Mouse (Mus musculus): Measurements from ENCODE around the gene Coa3.

Coa3 gene

GRCm38 (mm10) chr11:101280837-101281236, 1.9 kb upstream of the Coa3 start:
- no peak for DNase-seq

DNA sequence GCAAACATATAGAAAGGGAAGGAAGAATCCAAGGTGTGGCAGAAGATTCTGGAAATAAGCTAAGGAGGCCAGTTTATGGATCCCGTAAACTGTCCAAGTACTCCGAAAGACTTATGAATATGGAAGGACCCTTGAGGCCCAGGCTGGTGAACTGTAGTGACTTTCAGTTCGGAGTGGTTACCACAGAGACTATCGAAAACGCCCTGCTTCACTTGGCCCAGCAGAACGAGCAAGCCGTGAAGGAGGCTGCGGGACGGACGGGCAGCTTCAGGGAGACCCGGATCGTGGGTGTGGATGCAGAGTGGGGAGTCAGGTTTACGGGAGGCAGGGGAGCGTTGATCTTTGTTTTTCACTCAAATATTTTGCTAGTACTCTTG, 267 bp upstream of the Coa3 start:
- no peak for DNase-seq

DNA sequence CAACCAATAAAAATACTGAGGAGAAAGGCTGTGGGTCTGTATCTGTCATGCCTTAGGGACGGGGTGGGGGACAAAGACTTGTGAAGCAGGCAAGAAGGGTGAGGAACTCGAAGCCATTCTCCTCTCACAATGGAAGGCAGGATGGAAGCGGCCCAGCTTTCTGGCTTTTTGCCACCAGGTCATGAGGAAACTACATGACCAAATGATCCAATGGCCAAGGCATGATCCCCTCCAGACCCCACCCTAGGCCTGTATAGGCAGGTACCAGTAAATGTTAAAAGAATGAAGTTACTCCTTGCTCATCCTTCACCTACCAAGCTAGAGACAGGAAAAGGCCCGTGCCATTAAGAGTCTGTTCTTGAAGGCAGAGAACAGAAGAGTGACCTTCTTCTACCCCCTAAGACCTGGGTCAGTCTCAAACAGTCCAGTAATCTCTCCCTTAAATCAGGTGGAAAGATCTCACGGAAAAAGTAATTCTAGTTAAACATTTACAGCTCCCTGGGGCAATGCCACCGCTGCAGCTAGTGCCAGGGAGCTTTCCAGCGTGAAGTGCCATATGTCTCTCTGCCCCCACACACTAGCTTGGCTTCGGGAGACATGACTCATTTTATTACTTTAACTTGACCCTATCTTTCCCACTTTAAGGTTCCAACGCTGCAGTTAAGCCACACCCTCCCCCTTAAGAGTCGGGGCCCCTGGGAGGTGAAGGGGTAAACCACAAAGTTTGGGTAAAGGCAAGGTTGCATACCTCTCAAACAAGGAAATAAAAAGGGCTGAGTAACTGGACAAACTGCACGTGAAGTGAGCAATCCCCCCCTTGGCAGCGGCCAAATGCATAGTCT, 1.3 kb downstream of the Coa3 start:
- DNase-seq = no peak

DNA sequence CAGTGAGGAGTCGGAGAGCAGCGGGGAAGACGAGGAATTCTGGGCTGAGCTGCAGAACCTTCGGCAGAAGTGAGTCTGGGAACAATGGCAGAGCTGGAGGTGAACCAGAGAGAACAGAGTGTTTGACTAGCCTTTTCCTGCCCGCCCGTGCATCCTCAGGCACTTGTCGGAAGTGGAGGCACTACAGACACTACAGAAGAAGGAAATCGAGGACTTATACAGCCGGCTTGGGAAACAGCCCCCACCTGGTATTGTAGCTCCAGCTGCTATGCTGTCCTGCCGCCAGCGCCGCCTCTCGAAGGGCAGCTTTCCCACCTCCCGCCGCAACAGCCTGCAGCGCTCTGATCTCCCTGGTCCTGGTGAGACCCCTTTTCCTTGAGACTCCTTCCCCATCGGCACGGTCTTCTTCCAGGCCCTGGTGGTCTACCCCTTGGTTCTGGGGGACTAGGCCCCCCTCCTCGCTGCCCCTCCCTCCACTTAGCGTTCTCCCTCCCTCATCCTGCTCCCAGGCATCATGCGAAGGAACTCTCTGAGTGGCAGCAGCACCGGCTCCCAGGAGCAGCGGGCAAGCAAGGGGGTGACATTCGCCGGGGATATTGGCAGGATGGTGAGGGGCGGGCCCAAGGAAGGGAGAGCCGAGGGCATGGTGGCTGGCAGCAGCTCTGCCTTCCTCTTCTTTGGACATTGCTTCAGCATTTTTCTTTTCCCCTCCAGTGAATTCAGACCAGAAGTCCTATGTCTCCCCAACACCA, 2.4 kb downstream of the Coa3 start:
- DNase-seq = no peak

DNA sequence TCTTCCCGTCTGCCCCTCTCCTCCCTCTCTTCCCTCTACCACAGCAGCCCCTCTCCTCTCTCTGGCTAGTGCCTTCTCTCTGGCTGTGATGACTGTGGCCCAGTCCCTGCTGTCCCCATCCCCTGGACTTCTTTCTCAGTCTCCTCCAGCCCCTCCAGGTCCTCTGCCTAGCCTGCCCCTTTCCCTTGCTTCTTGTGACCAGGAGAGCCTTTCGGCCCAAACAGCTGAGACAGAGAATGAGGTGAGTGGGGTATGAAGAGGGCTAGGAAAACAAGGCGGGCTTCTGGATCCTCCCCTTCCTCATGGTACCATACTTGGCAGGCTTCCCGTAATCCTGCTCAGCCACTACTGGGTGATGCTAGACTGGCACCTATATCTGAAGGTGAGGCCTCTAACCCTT, 3.6 kb downstream of the Coa3 start:
- no peak for DNase-seq

- DNase-seq = no peak
These were observed 6.5 kb downstream of the Coa3 start for GRCm38 (mm10) chr11:101272446-101272845.

GRCm38 (mm10) chr11:101269577-101270116, 9.3 kb downstream of the Coa3 start:
- DNase-seq = no peak

DNA sequence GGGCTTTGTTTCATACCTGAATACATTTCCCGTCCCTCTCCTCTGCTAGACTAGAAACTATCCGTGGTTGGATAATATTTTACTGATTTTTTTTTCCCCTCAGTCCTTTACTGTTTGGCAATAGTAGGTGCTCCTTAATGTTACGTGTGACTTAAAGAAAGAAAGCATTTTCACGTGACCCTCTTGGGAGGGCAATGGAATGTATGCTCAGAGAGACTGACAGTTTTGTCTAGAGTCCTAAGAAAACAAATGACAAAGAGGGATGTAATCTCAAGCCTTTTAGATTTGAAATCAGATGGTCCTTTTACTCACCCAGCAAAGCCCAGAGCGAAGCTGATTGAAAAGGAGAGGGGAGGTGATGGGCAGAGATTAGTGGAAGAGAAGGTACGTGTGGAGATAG, 13.0 kb downstream of the Coa3 start:
- DNase-seq = no peak

DNA sequence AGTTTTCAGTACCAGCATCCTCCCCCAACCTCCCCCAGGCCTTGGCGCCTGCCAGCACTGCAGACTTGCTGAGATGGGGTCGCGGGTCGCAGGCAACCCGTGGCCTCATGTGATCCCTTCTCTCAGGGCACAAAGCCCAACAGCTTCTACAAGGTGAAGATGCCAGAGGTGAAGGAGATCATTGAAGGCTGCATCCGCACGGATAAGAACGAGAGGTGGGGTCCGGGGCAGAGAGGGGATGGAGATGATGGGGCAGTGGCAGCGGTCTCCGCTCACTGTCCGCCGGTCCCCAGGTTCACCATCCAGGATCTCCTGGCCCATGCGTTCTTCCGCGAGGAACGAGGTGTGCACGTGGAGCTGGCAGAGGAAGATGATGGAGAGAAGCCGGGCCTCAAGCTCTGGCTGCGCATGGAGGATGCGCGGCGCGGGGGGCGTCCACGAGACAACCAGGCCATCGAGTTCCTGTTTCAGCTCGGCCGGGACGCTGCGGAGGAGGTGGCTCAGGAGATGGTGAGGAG, 13.9 kb downstream of the Coa3 start:
- no peak for DNase-seq

DNA sequence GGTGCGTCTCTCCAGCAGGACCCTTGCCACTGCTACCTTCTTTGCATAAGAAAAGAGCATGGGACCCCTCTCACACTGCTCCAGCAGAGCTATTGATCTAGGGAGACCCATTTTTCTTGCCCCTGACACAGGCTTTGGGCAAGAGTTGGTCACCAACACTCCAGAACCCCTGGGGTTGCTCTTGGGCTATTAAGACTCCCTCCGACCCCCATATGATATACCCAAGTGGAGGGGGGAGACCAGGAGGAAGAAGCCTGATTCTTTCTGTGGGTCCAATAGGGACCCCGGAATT, 15.0 kb downstream of the Coa3 start:
- DNase-seq = no peak

DNA sequence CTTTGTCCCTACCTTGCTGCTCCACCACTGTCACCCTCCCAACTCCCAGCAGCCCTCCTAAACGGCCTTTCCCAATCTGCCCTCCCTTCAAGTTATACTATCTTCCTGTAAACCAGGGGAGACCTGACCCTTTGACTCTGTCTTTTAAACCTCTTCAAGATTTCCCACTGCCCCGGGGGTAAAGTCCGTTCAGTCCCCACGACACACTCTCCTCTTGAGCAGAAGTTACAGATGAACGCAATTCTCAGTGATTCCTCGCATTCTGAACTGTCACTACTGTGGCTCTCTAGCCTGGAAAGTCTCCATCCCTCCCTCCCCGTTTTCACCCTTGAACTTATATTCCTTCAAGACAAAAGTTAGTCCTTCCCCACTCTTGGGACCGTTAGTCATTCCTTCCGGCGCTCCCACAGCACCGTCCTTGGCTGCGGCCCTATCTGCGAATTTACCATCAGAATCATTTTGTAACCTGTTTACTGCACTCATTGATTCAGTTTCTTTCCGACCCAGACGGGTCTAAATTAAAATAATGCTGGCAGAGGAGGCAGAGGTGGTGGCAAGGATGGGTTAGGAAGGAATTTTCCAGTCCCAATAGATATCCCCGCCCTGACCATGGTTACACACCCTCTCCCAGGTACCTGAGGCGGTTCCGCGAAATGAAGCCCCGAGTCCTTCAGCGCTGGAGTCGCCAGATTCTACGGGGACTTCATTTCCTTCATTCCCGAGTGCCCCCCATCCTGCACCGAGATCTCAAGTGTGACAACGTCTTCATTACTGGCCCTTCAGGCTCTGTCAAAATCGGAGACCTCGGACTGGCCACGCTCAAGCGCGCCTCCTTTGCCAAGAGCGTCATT, 15.6 kb downstream of the Coa3 start:
- no peak for DNase-seq

DNA sequence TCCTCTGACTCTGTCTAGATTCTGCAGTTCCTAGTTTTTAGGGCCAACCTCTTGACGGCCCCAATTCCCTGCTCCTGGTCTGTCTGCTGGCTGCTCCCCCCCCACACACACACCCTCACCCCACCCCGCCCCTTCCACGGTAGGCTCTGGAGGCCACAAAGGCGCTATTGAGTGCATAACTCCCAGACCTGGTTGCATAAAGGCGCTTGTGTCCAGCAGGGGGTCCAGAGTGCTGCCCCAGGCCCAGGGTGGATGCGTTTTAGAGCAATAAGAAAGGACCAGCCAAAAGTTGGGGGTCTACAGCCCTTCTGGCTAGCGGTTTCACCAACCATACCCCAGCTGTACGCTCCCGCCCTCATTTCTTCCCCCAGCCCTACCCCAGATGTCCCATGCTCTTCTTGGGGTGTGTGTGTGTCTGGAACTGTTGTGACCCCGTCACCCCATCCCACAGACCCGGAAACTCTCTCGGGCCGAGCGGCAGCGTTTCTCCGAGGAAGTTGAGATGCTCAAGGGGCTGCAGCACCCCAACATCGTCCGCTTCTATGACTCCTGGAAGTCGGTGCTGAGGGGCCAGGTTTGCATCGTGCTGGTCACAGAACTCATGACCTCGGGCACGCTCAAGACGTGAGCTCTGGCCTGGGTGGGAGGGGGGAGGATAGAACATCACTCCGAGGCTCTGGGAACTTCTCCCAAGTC, 16.5 kb downstream of the Coa3 start:
- DNase-seq = no peak

DNA sequence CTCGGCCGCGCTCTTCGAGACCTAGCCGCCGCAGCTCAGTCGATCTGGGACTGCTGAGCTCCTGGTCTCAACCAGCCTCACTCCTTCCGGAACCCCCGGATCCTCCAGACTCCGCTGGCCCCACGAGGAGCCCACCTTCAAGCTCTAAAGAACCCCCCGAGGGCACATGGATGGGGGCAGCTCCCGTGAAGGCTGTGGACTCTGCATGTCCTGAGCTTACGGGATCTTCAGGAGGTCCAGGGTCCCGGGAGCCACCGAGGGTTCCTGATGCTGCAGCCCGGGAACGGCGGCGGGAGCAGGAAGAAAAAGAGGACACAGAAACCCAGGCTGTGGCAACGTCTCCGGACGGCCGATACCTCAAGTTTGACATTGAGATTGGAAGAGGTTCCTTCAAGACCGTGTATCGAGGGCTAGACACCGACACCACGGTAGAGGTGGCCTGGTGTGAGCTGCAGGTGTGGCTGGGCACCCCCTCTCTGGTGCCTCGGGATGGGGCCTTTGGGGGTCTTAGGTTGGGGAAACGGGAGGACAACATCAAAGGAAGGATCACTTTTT, 18.0 kb downstream of the Coa3 start:
- no peak for DNase-seq

DNA sequence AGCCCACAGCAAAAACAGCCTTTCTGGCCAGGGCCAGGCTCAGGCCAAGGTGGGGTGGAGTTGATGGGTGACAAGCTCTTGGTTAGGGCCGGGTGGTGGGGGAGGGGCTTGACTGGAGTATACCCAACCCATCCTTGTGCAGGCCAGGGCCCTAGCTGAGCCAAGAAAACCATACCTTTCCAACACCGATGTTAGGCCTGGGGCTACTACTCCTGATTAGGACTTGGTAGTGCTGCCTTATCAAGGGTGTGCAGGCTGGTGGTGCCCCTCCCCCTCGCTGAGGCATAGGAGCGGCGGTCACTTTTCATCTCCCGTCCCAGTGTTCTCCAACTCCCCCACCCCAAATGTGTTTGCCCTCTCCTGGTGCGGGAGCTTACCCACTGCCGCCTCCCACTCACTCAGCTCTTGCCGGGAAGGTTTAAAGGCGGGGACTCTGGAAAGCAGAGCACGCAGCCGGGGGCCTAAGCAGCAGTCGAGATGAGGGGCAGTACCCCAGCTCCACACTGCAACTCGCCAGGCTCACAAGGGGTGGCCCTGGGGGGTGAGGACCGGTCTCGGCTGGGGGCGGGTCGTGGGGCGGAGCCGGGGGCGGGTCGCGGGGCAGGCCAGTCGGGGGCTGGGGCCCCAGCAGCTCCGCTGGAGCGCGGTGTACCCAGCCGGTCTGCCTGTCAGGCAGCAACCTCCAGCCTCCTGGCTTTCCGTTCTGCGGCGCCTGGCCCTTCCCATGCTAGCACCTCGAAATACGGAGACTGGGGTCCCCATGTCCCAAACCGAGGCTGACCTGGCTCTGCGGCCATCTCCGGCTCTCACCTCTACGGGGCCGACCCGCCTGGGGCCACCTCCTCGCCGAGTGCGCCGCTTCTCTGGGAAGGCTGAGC, 18.7 kb downstream of the Coa3 start, which contains the start of gene Wnk4:
Gene Wnk4, plus strand, starts transcription at position 620 of the 878 bp plus-strand sequence.
- DNase-seq = peak; percentile 49

DNA sequence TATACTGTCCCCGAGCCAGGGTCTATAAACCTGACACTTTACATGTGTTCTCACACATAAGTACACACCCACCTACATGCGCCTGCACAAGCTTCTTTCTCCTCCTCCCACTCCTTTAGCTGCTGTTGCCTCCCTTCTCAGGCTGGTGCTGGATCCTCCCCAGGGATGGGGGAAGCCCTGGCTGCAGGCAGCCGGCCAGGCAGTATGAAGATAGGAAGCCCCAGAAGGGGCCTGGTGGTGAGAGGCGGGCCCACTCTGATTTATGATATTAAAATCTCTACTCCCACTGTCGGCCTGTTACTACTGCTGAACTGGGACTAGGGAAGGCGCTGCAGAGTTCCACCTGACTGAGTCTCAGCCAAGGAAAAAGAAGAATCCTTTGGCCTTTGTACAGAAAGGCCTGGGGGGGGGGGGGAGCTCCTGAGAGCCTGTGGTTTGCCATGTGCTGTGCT, 19.6 kb downstream of the Coa3 start:
- no peak for DNase-seq

GRCm38 (mm10) chr11:101255826-101256775, 22.8 kb downstream of the Coa3 start:
- no peak for DNase-seq

DNA sequence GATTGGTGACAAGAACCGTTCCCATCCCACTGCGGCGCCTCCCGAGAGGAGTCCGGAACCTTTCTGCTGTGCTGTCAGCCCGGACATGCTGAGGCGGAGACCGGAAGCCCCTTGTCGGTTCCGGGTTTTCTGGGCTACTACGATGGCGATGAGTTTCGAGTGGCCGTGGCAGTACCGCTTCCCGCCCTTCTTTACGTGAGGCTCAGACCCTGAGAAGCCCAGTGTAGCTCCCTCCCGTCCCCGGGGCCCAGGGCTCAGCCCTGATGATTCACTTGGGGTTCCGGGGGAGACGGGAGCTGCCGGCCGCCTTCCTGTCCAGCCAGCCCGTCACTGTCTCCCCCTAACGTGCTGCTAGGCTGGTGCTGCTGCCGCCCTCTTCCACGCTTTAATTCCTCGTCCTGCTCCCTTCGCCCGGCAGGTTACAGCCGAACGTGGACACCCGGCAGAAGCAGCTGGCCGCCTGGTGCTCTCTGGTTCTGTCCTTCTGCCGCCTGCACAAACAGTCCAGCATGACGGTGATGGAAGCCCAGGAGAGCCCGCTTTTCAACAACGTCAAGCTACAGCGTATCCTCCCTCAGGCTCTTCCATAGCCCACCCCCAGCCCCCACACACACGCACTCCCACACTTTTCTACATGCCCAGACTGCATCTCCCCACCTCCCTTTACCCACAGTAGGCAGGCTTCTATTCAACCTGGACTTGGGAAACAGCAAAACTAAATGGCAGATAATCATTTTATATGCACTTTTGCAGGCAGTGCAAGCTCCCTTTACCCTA, 25.1 kb downstream of the Coa3 start, which contains the start of gene Vps25:
Gene Vps25, plus strand, starts transcription at position 95 of the 777 bp plus-strand sequence.
- peak; percentile 80 for DNase-seq

DNA sequence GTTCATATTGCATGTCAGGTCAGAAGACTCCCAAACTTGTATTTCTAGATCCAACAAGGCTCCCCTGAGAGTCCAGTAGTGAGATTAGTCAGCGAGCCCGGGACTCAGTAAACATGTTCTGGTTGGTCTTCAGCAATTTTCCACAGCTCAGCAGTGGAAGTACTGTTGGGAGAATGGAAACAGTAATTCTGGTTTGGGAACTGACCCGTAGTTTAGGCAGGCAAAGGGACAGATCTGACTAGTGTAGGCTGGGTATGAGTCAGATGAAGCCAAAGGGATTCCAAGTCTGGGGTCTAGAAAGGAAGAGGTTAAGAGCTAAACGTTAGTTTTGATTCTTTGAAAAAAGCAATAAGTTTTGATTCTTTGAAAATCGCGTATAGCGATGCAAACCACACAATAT, 26.0 kb downstream of the Coa3 start:
- DNase-seq = no peak

DNA sequence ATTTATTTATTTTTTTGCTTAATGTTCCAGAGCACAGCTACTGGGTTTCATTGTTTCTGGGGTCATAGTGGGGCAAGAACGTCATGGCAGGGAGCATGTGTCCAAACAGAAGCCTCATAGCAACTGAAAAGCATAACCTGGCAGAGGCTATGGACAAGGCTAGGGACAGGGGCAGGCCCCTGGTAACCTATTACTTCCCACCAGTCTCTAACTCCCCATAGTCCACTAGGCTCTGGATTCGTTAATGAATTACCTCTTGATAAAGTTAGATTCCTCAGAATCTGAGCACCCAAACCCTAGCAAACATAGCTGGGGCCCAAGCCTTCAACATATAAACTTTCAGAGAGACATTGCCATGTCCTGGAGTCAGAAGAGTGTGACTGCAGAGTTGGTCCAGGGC, 27.9 kb downstream of the Coa3 start:
- DNase-seq = no peak

All from right cerebral cortex, postnatal 4 days (tissue).